Mouse (Mus musculus) neural tube, embryonic 11.5 days (tissue): ENCODE data around the gene Tmem50b. TPM values are rescaled to one million over a fixed set of nuclear protein-coding genes. Genes with fewer than 3 reads are reported as not detected.

Experiments
- ATAC-seq: fragments of 200-750 bp; cut with Nextera tagmentation; 2 replicates; pipeline ENCODE4 v1.8.0; 2017; ENCODE audit warnings: moderate number of reproducible peaks, mild to moderate bottlenecking, moderate TSS enrichment, moderate library complexity; ENCODE audit not compliant: insufficient read depth, low FRiP score, low TSS enrichment
- DNase-seq: peaks from one replicate; pipeline ENCODE4 v3.0.0-alpha.2; 2015; ENCODE audit warnings: low spot score
- H3K27ac ChIP-seq: fragments of 300-500 bp; sonication (generic); 2 replicates; pipeline ENCODE4 v1.5.1; 2014; ENCODE audit warnings: low read depth, mild to moderate bottlenecking, low read length
- H3K27me3 ChIP-seq: fragments of 300-500 bp; sonication (generic); 2 replicates; pipeline ENCODE4 v1.6.1; 2014; ENCODE audit warnings: mild to moderate bottlenecking, low read length, mixed read lengths; ENCODE audit not compliant: control insufficient read depth, insufficient read depth
- H3K36me3 ChIP-seq: fragments of 300-500 bp; sonication (generic); 2 replicates; pipeline ENCODE4 v1.6.1; 2014; ENCODE audit warnings: mild to moderate bottlenecking, low read length, moderate library complexity, mixed read lengths; ENCODE audit not compliant: control insufficient read depth, insufficient read depth
- H3K4me1 ChIP-seq: fragments of 300-500 bp; sonication (generic); 2 replicates; pipeline ENCODE4 v1.6.1; 2014; ENCODE audit warnings: low read length, mixed read lengths; ENCODE audit not compliant: control insufficient read depth, insufficient read depth
- H3K4me2 ChIP-seq: fragments of 300-500 bp; sonication (generic); 2 replicates; pipeline ENCODE4 v1.6.1; 2014; ENCODE audit warnings: low read depth, mild to moderate bottlenecking, moderate library complexity
- H3K4me3 ChIP-seq: fragments of 300-500 bp; sonication (generic); 2 replicates; pipeline ENCODE4 v1.5.1; 2014; ENCODE audit warnings: low read depth, low read length
- H3K9ac ChIP-seq: fragments of 300-500 bp; sonication (generic); 2 replicates; pipeline ENCODE4 v1.6.1; 2014; ENCODE audit warnings: mild to moderate bottlenecking, low read length
- H3K9me3 ChIP-seq: fragments of 300-500 bp; sonication (generic); 2 replicates; pipeline ENCODE4 v1.6.1; 2016; ENCODE audit warnings: low read length; ENCODE audit not compliant: control insufficient read depth
- WGBS: fragments of 180-500 bp; shearing (Covaris S2); extraction: QIAGEN DNeasy Blood & Tissue Kit; methylation state at CpG from one replicate; pipeline ENCODE4 v1.1.7; 2014; 5-methylcytosine and 5-hydroxymethylcytosine counted together
- polyA plus RNA-seq: library from polyadenylated mRNA; unstranded; fragments of >200 nt; fragmentation: Nextera tagmentation; extraction: Ambion mirVana; gene quantifications from 2 replicates; pipeline ENCODE4 v1.2.1, GENCODE M21; 2014

Tmem50b gene
- polyA plus RNA-seq, 1 experiment from 2014 or later, result 57.4 TPM

DNA sequence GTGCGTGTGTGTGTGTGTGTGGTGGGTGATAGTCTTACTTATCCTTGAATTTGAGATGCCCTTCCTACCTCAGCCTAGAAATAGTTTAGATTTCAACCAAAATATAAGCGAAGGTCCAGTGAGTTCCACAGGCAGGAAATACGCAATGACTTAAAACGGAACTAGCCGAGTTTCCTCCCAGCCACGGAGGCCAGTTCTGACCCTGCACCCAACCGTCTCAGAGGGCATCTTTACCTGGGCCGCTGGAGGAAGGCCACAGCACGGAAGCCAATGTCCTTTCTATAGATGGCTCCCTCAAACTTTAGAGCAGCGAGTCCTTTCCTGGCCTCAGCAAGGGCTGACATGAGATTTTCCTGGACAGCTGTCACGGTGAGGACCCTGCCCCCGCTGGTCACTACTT, 36.0 kb upstream of the Tmem50b start:
- Histone ChIP-seq H3K36me3 (peaks cover 28% of the 10 kb centered on the region), H3K9ac (no peak overlapping the region), H3K4me1 (no peaks in the 10 kb centered on the region), H3K4me3 (no peak overlapping the region), H3K27ac (no peak overlapping the region), H3K4me2 (no peak overlapping the region), H3K27me3 (no peaks in the 10 kb centered on the region), H3K9me3 (no peaks in the 10 kb centered on the region)
- 94% methylated on average over 12 of the region's 12 CpGs for WGBS
- ATAC-seq, result no peak
- DNase-seq, result no peak

DNA sequence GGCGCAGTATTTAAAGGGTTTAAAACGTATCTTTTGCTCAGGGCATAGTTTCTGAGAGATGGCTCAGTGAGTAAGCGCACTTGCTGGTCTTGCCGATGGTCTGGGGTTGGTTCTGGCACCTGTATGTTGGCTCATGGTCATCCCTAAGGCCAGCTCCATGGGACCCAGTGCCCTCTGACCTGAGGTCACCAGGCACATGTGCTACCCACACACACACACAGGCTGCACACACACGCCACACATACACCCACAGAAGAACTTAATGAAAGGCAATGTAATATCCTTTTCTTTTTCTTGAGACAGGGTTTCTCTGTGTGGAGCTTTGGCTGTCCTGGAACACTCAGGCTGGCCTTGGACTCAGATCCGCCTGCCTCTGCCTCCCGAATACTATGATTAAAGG, 35.3 kb upstream of the Tmem50b start:
- no peak for DNase-seq
- Histone ChIP-seq H3K9ac (no peak overlapping the region), H3K4me3 (no peak overlapping the region), H3K36me3 (peaks cover 24% of the 10 kb centered on the region), H3K4me1 (no peaks in the 10 kb centered on the region), H3K9me3 (no peaks in the 10 kb centered on the region), H3K27me3 (no peaks in the 10 kb centered on the region), H3K4me2 (no peak overlapping the region), H3K27ac (no peak overlapping the region)
- no peak for ATAC-seq
- WGBS, result 95% methylated on average over 7 of the region's 7 CpGs

DNA sequence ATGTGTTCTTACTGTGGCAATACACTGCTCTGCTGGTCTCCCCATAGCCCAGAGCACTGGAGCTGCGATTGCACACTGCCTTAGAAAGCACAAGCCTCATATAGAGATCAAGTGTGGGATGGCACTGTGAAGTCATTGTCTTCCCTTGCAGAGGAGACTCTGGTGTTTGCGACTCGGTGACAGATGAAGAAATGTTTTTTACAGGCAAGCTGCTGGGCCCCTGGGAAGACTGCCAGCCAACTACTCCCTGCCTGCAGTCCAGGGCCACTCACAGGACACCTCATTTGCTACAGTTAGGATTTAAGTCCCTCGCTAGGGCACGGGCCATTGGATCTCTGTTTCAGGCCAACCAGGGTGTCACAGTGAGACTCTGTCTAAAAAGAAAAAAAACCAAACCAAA, 34.8 kb upstream of the Tmem50b start:
- Histone ChIP-seq H3K27ac (no peak overlapping the region), H3K9ac (no peak overlapping the region), H3K4me2 (no peak overlapping the region), H3K9me3 (no peaks in the 10 kb centered on the region), H3K4me3 (no peak overlapping the region), H3K27me3 (no peaks in the 10 kb centered on the region), H3K4me1 (no peaks in the 10 kb centered on the region), H3K36me3 (peaks cover 20% of the 10 kb centered on the region)
- ATAC-seq (no peak), DNase-seq (no peak)
- WGBS, result 92% methylated on average over 5 of the region's 5 CpGs

DNA sequence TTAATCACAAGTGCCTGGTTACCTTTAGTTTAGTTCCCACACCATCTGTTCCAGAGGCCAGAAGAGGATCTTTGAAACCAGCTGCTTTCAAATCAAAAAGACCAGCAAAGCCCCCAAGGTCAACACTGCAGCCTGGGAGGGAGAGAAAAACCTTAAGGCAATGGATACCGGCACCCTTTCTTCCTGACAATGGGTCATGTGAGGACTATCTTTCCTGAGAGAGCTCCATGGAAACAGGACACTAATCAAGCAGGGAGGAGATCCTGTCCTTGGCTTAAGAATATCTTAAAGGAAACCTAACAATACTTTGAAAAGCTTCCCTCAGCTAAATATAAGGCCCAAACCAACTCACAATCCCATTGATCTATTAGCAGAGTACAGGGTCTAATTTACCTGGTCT, 33.0 kb upstream of the Tmem50b start:
- Histone ChIP-seq H3K36me3 (peaks cover 18% of the 10 kb centered on the region), H3K9me3 (no peaks in the 10 kb centered on the region), H3K9ac (no peak overlapping the region), H3K4me3 (no peak overlapping the region), H3K27me3 (no peaks in the 10 kb centered on the region), H3K27ac (no peak overlapping the region), H3K4me1 (no peaks in the 10 kb centered on the region), H3K4me2 (no peak overlapping the region)
- DNase-seq (no peak), ATAC-seq (no peak)
- 77% methylated on average over 1 of the region's 1 CpGs for WGBS

DNA sequence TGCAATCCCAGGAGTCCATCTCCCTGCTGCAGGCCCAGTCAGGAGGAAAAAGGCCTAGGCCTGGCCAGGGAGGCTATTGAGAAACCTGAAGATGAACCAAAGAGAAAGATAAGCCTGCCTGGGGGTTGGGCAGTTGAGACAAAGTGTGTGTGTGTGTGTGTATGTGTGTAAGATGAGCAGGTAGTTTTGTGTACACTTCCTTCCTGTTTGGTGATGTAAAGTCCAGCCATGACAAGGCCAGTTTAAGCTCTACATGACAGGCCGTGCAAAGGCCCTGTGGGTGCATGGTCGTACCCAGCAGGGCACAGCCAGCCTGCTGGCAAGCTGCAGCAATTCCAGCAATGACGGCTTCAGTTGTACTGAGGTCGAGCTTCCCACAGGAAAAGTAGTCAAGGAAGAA, 32.1 kb upstream of the Tmem50b start:
- DNase-seq, result no peak
- H3K9ac ChIP-seq, result no peak overlapping the region
- no peak overlapping the region for H3K27ac ChIP-seq
- peaks cover 20% of the 10 kb centered on the region for H3K36me3 ChIP-seq
- no peak overlapping the region for H3K4me2 ChIP-seq
- no peaks in the 10 kb centered on the region for H3K9me3 ChIP-seq
- H3K27me3 ChIP-seq, result no peaks in the 10 kb centered on the region
- no peaks in the 10 kb centered on the region for H3K4me1 ChIP-seq
- H3K4me3 ChIP-seq, result no peak overlapping the region
- no peak for ATAC-seq
- WGBS, result 95% methylated on average over 4 of the region's 4 CpGs

DNA sequence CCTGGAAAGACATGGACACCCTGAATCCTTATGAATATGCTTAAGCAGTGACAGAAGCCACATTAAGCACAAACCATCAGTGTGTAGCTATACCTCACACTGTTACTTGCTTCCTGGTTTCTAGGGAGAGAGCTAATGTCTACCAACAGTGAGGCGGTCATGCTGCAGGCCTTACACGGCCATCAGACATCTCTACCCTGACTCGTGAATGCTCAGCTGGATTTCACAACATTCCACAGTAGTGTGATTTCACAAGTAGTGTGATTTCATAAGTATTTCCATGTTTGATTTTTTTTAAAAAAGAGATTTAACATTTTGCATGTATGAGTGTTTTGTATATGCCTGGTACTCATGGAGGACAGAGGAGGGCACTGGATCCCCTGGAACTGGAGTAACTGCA, 31.1 kb upstream of the Tmem50b start:
- Histone ChIP-seq H3K27me3 (no peaks in the 10 kb centered on the region), H3K4me3 (no peak overlapping the region), H3K36me3 (peaks cover 22% of the 10 kb centered on the region), H3K4me1 (no peaks in the 10 kb centered on the region), H3K9me3 (no peaks in the 10 kb centered on the region), H3K9ac (no peak overlapping the region), H3K4me2 (no peak overlapping the region), H3K27ac (no peak overlapping the region)
- WGBS, result 89% methylated on average over 3 of the region's 3 CpGs
- ATAC-seq (no peak), DNase-seq (no peak)

DNA sequence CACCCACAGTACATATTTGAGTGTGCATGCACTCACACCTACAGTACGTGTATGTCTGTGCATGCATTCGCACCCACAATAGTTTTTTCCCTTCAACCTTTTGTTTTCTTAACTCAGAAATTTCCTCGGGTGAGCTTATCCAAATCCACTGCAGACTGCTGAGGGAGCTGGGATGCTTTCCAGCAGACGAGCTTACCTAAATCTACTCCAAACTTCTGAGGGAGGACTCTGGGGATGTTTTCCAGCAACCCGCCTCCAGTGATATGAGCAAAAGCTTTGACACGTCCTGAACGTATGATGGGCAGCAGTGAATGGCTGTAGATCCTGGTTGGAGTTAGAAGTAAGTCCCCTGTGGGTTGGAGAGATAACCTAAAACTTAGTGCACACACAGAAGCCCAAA, 30.2 kb upstream of the Tmem50b start:
- ATAC-seq (no peak), DNase-seq (no peak)
- H3K4me2 ChIP-seq, result no peak overlapping the region
- H3K27me3 ChIP-seq, result no peaks in the 10 kb centered on the region
- H3K4me3 ChIP-seq, result no peak overlapping the region
- peaks cover 18% of the 10 kb centered on the region for H3K36me3 ChIP-seq
- H3K4me1 ChIP-seq, result no peaks in the 10 kb centered on the region
- no peak overlapping the region for H3K9ac ChIP-seq
- H3K27ac ChIP-seq, result no peak overlapping the region
- 93% methylated on average over 7 of the region's 7 CpGs for WGBS
- no peaks in the 10 kb centered on the region for H3K9me3 ChIP-seq

DNA sequence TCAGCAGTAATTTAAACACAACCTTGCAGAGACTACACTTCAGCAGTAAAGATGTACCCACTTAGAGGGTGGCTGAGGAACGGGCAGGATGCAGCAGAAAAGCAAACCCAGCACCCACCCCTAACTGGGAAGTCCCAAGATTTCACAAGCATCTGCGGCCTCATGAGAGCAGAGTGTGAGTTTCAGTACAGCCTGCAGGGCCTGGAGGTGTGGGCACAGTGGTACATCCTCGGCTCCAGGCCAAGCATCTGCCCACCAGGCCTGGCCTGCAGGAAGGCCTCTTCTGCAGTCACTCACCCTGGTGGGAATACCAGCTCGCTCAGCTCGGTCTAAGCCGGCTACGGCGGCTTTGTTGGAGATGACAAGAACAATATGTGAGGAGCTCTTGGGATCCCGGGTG, 25.5 kb upstream of the Tmem50b start:
- Histone ChIP-seq H3K9ac (no peak overlapping the region), H3K27ac (no peak overlapping the region), H3K9me3 (no peaks in the 10 kb centered on the region), H3K36me3 (peaks cover 19% of the 10 kb centered on the region), H3K4me2 (no peak overlapping the region), H3K27me3 (no peaks in the 10 kb centered on the region), H3K4me1 (no peaks in the 10 kb centered on the region), H3K4me3 (no peak overlapping the region)
- no peak for DNase-seq
- ATAC-seq, result no peak
- WGBS, result 95% methylated on average over 9 of the region's 9 CpGs

DNA sequence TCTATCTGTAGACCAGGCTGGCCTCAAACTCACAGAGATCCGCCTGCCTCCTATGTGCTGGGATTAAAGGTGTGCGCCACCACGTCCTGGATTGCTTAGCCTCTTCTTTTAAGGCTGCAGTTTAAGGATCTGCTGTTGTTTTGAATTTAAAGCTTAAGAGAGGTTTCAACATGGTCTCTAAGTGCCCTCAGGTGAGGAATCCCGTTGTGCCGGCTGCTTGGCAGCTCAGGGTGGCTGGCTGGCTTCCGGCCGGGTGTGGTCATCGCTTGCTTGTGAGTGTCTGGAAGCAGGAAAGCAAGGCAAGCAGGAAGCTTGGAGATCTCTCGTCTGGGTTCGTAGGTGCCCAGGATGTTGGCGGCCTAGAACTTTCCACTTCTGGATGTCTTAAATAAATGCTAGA, 23.4 kb upstream of the Tmem50b start:
- Histone ChIP-seq H3K27ac (no peak overlapping the region), H3K9ac (no peak overlapping the region), H3K4me1 (no peaks in the 10 kb centered on the region), H3K9me3 (no peaks in the 10 kb centered on the region), H3K4me3 (no peak overlapping the region), H3K36me3 (peaks cover 19% of the 10 kb centered on the region), H3K4me2 (no peak overlapping the region), H3K27me3 (no peaks in the 10 kb centered on the region)
- DNase-seq (no peak), ATAC-seq (no peak)
- WGBS, result 92% methylated on average over 11 of the region's 11 CpGs
